Mouse (Mus musculus) spleen, adult 2 months (tissue): Measurements from ENCODE around the gene Cdc42bpa.

Experiments used
- CTCF ChIP-seq: fragments of 200-500 bp; IDR thresholded peaks from 2 replicates; pipeline ENCODE4 v1.5.1; 2011; ENCODE audit warnings: mild to moderate bottlenecking, inconsistent platforms; ENCODE audit not compliant: insufficient read depth, insufficient read length, insufficient replicate concordance; ENCODE audit errors: extremely low read depth
- POLR2A ChIP-seq: fragments of 200-500 bp; IDR thresholded peaks from 2 replicates; pipeline ENCODE4 v1.6.1; 2011; ENCODE audit warnings: low read depth, low read length, inconsistent platforms

DNA sequence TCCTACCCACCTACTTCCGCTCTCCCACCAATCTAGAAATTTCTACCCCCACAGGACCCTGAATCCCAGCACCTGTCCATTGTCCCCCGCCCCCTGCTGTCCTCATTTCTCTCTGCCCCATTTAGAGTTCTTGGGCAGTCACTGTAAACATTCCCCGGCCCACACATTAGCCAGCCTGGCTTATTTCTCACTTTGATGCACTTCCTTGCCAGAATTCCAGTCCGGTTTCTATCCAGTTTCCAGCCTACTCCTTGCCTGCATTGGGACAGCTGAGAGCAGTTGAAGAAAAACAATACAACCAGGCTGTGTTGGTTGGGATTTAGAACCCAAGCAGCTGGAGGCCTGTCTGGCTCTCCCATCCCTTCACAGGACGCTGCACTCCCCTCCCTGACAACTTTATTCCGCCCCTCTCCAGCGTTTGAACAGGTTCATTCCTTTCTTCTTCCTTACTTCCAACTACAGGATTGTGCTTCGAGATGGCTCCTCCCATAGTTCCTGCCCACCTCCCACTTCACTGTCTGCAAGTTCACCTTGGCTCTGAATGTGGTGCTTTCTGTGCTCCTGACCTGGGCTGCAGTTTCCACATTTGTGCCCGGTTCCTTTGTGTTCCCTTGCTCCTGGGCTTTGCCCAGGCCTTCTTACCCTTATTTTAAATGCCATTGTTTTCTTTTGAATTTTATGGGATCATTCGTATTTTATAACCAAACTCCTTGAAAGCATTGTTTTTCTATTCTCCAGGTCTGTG is 36.4 kb upstream of the Cdc42bpa start:
- TF ChIP-seq CTCF (no peak), POLR2A (no peak)
